Mouse (Mus musculus): ENCODE data around the gene Arhgap1.

The Arhgap1 gene

DNA sequence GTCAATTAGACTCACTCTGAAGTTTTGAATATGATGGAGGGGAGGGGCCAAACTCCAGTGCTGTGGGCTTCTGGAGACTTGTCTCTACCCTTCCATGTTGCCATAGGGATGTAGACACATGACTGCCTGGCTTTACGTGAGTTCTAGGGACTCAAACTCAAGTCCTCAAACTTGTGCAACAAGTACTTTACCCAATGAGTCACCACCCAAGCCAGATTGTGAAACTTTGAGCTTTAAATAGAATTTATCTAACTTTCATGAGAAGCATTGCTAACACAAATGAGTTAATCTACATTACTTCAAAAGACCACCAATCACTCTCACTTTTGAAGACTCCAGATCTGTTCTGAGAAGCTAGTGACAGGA is 46.5 kb downstream of the Arhgap1 start:
- DNase-seq (ENCODE audit: low spot score in 2 of 2), result no peak

DNA sequence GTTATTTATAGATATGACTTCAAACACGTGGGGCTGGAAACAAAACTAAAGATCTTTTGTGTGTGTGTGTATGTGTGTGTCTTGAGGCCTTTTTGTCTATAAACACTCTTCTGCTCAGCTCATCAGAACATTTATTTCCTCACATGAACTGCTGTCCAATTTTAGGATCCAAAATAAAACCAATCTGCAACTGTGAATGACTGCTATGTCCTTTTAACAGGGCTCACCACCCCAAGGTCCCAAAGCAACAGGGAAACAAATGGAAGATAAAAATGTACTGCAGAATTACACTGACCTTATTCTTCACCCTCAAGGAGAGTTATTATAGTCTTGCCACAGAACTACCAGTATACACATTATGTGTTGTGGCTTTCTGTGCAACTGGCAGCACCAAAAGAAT is 49.6 kb downstream of the Arhgap1 start:
- DNase-seq (ENCODE audit: low spot score in 2 of 2), result no peak

DNA sequence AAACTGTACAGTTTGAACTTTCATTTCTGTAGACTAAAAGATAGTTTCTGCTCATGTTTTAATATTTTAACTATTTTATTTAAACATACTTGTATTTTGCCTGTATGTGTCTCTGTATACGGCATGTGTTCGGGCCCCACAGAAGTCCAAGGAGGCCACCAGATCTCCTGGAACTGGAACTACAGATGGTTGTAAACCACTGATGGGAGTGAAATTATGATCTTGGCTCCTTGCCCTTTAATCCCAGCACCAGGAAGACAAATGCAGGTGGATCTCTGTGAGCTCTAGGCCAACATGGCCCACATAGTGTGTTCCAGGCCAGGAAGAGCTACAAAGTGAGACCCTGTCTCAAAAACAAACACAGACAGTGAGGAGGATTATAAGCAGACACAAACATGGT is 51.7 kb downstream of the Arhgap1 start:
- no peak for DNase-seq (ENCODE audit: low spot score in 2 of 2)

DNA sequence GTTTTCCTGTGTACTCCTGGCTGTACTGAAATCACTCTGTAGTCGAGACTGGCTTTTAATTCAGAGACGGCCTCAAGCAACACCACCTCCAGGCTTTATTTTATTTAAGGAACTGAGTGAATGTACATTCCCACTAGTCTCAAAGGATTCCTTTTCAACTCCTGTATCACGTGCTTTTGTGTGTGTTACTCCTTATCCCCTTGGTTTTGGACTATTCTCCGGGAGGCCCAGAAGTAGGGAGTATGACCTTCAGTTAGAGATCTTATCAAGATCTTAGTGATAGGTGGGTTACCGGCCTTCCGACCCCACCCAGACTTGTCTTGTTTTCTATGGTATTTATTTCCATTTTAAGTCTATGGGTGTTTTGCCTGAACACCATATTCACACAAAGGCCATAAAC is 56.1 kb downstream of the Arhgap1 start:
- DNase-seq (ENCODE audit: low spot score in 2 of 2), result no peak

DNA sequence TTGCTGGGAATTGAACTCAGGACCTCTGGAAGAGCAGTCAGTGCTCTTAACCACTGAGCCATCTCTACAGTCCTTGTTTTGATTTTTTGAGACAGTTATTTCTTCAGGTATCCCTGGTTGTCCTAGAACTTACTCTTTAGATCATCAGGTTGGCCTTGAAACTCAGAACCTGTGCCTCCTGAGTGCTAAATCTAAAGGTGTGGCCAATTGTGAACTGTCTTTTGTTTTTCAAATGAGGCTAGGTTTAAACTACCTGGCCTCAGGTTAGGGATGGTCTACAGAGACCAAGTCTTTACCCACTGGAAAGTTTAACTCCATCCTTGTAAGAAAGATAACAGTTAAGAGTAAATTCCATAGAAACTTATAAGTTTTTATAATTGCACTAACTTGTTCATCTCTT is 56.8 kb downstream of the Arhgap1 start:
- DNase-seq (ENCODE audit: low spot score in 2 of 2), result no peak

DNA sequence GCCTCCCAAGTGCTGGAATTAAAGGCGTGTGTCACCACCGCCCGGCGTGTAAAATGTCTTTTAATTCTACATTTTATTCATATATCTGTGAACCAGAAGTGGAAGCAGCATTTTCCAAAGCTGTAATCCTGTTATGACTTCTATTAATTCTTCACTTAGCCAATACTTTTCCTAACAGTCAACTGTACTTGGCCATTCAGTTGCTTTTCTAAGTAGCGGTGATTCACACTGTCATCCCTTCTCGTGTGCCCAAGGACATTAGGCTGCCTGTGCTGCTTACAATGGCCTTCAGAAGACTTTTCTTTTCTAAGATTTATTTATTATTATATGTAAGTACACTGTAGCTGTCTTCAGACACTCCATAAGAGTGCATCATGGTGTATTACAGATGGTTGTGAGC is 58.7 kb downstream of the Arhgap1 start:
- DNase-seq (ENCODE audit: low spot score in 2 of 2), result no peak

DNA sequence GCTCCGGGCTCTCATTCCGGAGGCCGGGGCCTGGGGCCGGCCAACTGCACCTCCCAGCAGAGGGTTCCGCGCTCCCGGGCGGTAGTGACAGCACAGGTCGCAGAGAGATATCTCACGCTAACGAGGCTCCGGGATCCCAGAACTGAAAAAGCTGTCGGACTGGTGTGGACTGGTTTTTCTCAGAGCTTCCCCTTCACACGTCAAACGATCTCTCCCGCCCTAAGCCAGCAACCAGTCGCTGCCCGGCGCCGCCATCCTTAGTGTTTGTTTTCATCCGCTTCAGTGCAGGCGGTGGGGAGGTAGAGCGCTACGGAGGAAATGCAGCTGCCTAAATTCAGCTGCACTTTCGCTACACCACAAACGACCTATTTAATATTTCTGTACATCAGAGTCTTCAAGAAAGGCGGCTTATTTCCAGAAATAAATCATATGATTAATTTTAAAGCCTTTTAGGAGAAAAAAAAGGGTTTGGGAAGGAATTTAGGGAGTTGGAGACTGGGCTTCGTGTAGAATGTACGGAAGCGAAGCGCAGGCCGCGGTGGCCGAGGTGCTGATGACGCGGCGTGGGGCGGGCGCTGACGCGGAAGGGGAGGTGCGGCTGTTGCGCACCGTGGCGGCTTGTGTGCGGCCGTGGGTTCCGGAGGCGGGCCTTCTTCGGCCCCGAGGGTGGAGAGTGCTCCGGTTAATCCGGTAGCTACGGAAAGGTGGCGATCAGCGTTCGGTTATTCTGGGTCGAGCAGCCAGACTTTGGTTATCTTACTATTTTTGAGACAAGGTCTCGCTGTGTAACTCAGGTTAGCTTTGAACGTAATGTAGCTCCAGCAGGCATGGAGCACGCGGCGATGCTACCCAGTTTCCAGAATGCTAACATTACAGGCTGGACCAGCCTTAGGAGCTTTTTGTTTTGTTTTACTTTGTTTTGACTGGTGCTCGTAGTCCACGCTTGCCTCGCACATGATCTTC is 60.9 kb downstream of the Arhgap1 start, which contains the start of the genes Atg13 and Harbi1:
Gene Atg13, minus strand, starts transcription at position 305 of the 963 bp plus-strand sequence.
Gene Harbi1, plus strand, starts transcription at position 581 of the 963 bp plus-strand sequence.
- DNase-seq (ENCODE audit: low spot score in 2 of 2), result peak; percentile 91 to 93

DNA sequence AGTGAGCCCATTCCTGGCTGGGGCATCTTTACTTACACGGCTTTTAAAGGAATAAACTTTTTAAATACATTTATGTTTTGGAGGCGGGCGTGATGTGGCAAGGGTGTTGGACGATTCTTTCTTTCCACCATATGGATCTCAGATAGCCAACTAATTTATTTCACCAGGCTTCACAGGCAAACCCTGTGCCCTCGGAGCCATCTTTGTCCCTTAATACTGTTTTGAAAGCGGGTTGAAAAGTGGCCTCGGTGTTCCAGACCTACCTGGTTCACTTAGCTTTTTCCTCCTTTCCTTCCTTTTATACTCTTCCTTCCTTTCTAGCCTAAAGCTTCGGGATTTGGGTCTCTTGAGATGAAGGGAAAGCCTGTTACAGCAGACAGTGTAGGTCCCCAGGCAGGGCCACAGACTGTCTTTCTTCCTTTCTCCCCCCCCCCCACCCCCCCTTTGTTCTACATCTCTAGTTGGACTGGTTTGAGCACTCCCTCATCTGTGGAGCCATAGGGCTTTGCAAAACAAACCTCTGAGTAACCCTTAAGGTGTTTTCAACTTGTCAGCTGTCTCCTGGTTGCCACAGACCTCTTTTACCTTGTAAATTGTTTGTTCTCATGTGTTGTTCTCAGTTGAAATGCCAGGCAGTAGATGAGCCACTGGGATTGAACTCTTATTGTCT is 61.7 kb downstream of the Arhgap1 start:
- DNase-seq (ENCODE audit: low spot score in 2 of 2), result no peak

DNA sequence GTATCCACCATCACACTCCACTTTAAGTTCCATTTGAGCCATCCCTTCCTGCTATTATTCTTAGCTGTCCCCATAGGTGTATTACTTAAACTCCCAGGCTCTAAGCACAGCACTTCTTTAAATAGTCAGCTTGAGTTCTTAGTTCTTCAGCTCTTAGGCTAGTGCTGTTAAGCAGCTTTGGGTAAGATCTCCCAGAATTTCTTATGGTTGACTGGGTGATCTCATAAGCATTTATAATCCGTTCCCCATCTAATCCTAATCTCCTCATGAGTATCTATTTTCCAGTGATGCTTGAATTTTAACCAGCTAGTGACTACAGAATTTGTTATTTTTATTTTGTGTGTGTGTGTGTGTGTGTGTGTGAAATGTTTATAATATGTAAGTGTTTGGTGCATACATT is 65.3 kb downstream of the Arhgap1 start:
- no peak for DNase-seq (ENCODE audit: low spot score in 2 of 2)

DNA sequence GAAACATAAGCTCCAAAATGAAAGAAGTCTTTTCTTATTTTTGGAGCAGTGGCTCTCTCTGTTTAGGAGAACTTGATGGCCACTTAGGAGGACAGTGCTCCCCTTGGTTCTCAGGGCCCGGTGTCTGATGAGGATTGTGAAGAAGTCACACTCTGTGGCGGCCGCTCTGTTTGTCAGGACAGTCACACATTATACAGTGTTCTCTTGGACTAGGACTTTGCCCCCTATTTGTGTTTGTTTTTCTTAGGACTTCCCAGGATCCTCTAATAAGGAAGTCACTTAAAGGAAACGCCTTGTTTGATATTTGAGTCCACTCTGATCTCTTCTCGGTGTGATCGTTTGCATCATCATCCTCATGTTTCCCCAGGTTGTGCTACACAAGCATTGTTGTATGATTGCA is 68.6 kb downstream of the Arhgap1 start:
- DNase-seq (ENCODE audit: low spot score in 2 of 2), result no peak

Data from frontal cortex, postnatal 36 days (tissue).